Mouse (Mus musculus) olfactory bulb, adult 2 months (tissue): ENCODE data around the gene Gltpd2. TPM values are rescaled to one million over a fixed set of nuclear protein-coding genes. Genes with fewer than 3 reads are reported as not detected.

ENCODE experiments used
- H3K27ac ChIP-seq: fragments of 200-500 bp; 2 replicates; pipeline ENCODE4 v1.5.1; 2012; ENCODE audit warnings: low read depth, low read length; ENCODE audit not compliant: insufficient read depth
- H3K4me1 ChIP-seq: fragments of 200-500 bp; 2 replicates; pipeline ENCODE4 v1.6.1; 2012; ENCODE audit warnings: low read length; ENCODE audit not compliant: control insufficient read depth, insufficient read depth
- H3K4me3 ChIP-seq: fragments of 200-500 bp; 2 replicates; pipeline ENCODE4 v1.5.1; 2012; ENCODE audit warnings: mild to moderate bottlenecking, low read depth, low read length, moderate library complexity; ENCODE audit not compliant: insufficient read depth
- CTCF ChIP-seq: fragments of 200-500 bp; IDR thresholded peaks from 2 replicates; pipeline ENCODE4 v1.5.1; 2012; ENCODE audit warnings: low read depth, mild to moderate bottlenecking, low read length, moderate library complexity; ENCODE audit not compliant: insufficient read depth
- POLR2A ChIP-seq: fragments of 200-500 bp; IDR thresholded peaks from 2 replicates; pipeline ENCODE4 v1.6.1; 2012; ENCODE audit warnings: mild to moderate bottlenecking, low read depth, low read length, moderate library complexity; ENCODE audit not compliant: insufficient read depth
- WGBS: fragments of 180-500 bp; shearing (Covaris S2); methylation state at CpG from one replicate; pipeline ENCODE4 v1.1.7; 2018; 5-methylcytosine and 5-hydroxymethylcytosine counted together
- polyA plus RNA-seq: library from polyadenylated mRNA; stranded (reverse); fragments of >200 nt; gene quantifications from 2 replicates; pipeline ENCODE4 v1.2.4, GENCODE M21; 2012; ENCODE audit warnings: low replicate concordance; ENCODE audit not compliant: missing spikeins, insufficient read depth, insufficient read length

Gene Gltpd2
- polyA plus RNA-seq, 1 experiment: not detected

DNA sequence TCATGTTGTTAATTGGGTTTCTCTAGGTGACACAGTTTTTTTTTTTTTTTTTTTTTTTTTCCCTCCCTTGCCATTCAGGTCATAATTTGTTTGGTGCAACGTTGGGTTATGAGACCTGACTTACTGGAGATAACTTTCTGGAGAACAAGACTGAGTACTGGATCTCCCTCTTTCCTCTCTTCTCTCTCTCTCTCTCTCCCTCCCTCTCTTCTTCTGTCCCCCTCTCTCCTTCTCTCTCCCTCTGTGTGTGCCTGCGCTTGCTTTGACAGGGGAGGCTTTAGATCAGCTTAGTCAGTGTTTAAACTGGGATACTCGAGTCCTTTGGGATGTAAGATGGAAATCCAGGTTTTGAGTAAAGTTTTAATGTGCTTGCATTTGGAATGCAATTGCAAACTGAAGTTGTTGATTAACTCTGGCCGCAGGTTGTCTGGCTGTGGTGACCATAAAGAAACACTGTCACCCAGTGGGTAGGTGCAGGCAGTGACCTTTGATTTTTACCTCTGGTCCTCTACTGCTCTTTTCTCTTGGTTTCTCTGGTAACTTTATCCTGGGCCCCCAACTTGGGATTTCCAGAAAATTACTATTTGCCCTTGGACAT, 45.4 kb downstream of the Gltpd2 start:
- 24% methylated on average over 4 of the region's 4 CpGs for WGBS
- Histone ChIP-seq H3K4me3 (no peak overlapping the region; the same call in 1 of the 2 replicates), H3K27ac (no peak overlapping the region), H3K4me1 (peaks cover 9% of the 10 kb centered on the region)
- no peak for TF ChIP-seq POLR2A
- no peak for TF ChIP-seq CTCF

GRCm38 (mm10) chr11:70566586-70566985, 47.6 kb downstream of the Gltpd2 start:
- Histone ChIP-seq H3K27ac (no peak overlapping the region), H3K4me3 (no peak overlapping the region), H3K4me1 (peaks cover 9% of the 10 kb centered on the region)
- WGBS: 63% methylated on average over 7 of the region's 7 CpGs
- TF ChIP-seq POLR2A (no peak), CTCF (no peak)

Other genes starting within 250 kb of the Gltpd2 start
- gene Alox12e, start 196.6 kb upstream of the Gltpd2 start, polyA plus RNA-seq: not detected in 2 replicates
- gene Alox15, start 167.2 kb upstream of the Gltpd2 start, polyA plus RNA-seq: not detected in 2 replicates
- gene Pelp1, start 109.2 kb upstream of the Gltpd2 start, polyA plus RNA-seq: not detected in 2 replicates
- gene Arrb2, start 86.6 kb upstream of the Gltpd2 start, polyA plus RNA-seq: not detected in 2 replicates
- not detected in 2 replicates for gene Med11, start 67.3 kb upstream of the Gltpd2 start, polyA plus RNA-seq
- not detected in 2 replicates for gene Zmynd15, start 59.8 kb upstream of the Gltpd2 start, polyA plus RNA-seq
- gene Cxcl16, start 59.2 kb upstream of the Gltpd2 start, polyA plus RNA-seq: not detected in 2 replicates
- gene Tm4sf5, start 14.0 kb upstream of the Gltpd2 start, polyA plus RNA-seq: not detected in 2 replicates
- not detected in 2 replicates for gene Vmo1, start 4.6 kb upstream of the Gltpd2 start, polyA plus RNA-seq
- gene Psmb6, start 6.2 kb downstream of the Gltpd2 start, polyA plus RNA-seq: not detected in 2 replicates
- not detected in 2 replicates for gene Gm40193, start 13.7 kb downstream of the Gltpd2 start, polyA plus RNA-seq
- not detected in 2 replicates for gene Pld2, start 20.9 kb downstream of the Gltpd2 start, polyA plus RNA-seq
- gene Mink1, start 43.7 kb downstream of the Gltpd2 start, polyA plus RNA-seq: 190 TPM in 1 of 2 replicates, not detected in the other
- not detected in 2 replicates for gene 4930544D05Rik, start 96.7 kb downstream of the Gltpd2 start, polyA plus RNA-seq
- not detected in 2 replicates for gene Chrne, start 100.0 kb downstream of the Gltpd2 start, polyA plus RNA-seq
- not detected in 2 replicates for gene Gp1ba, start 119.9 kb downstream of the Gltpd2 start, polyA plus RNA-seq
- gene Rnf167, start 128.0 kb downstream of the Gltpd2 start, polyA plus RNA-seq: not detected in 2 replicates
- gene Slc25a11, start 128.3 kb downstream of the Gltpd2 start, polyA plus RNA-seq: not detected in 2 replicates
- gene Pfn1, start 135.4 kb downstream of the Gltpd2 start, polyA plus RNA-seq: 496 and 550 TPM in 2 replicates
- not detected in 2 replicates for gene Eno3, start 138.0 kb downstream of the Gltpd2 start, polyA plus RNA-seq
- gene Spag7, start 150.2 kb downstream of the Gltpd2 start, polyA plus RNA-seq: not detected in 2 replicates
- gene Camta2, start 168.9 kb downstream of the Gltpd2 start, polyA plus RNA-seq: not detected in 2 replicates
- not detected in 2 replicates for gene Inca1, start 181.0 kb downstream of the Gltpd2 start, polyA plus RNA-seq
- not detected in 2 replicates for gene Kif1c, start 181.4 kb downstream of the Gltpd2 start, polyA plus RNA-seq
- not detected in 2 replicates for gene Zfp3, start 245.0 kb downstream of the Gltpd2 start, polyA plus RNA-seq